Mouse (Mus musculus): Measurements from ENCODE around the gene Ascc1. TPM values are rescaled to one million over a fixed set of nuclear protein-coding genes. Genes with fewer than 3 reads are reported as not detected.
A peak's percentile ranks its signal among the peaks of the same experiment; 100 is the strongest.

The Ascc1 gene
- polyA plus RNA-seq, 1 experiment from 2014 or later, result 44.1 TPM

DNA sequence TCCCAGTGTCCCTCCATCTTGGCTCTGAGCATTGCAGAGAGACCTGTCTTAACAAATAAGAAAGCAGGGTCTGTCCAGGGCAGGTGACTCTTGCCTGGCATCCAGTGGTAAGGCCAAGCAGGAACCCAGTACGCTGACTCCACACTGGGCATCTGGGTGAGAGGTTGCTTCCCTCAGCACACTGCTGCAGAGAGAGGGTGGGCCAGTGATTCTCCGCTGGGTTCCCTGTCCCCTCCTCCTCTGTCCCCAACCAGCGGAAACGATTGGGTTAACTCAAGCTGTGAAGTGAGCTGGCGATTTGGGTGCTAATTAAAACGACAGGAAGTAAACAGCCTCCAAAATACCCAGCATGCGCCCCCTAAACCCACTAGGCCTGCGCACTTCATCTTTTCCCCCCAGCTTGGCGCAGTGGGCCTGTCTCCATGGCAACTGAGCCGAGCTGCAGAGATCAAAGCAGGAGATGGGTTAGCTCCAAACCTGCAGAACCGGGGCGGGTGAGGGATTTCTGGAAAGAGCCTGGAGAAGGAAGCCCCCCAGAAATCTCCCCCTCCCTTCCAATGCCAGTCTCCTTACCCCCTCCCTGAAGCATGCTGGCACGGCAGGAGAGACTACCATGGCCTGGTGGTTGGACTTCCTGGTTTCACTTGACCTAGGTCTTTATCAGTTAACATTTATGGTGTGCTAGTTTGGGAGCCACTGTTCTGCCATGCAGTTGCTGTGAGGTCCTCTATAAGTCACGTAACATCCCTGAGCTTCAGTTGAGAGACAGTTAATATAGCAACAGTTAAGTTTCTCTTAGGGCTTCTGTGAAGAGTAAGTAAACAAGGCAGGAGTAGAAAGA lies 113.0 kb downstream of the Ascc1 start:
- Histone ChIP-seq H3K9me3 (replicated peaks; ENCODE audit: control insufficient read depth, low read length) (no peaks in the 10 kb centered on the region), H3K4me1 (ENCODE audit: control insufficient read depth, insufficient read depth, low read length) (0 out of 2 replicates have a peak, but pooled peaks cover 3% of the 10 kb centered on the region), H3K4me2 (ENCODE audit: low read depth, low read length) (no peak overlapping the region), H3K9ac (ENCODE audit: low read length) (no peak overlapping the region), H3K27ac (ENCODE audit: low read length) (no peak overlapping the region), H3K36me3 (ENCODE audit: control insufficient read depth, insufficient read depth) (no peaks in the 10 kb centered on the region), H3K27me3 (ENCODE audit: control insufficient read depth, insufficient read depth, low read length) (peaks cover 20% of the 10 kb centered on the region), H3K4me3 (ENCODE audit: low read length) (no peak overlapping the region)
- WGBS, result 32% methylated on average over 14 of the region's 14 CpGs
- no peak for ATAC-seq (replicated peaks; ENCODE audit: extremely low read depth, insufficient read depth, low FRiP score)

DNA sequence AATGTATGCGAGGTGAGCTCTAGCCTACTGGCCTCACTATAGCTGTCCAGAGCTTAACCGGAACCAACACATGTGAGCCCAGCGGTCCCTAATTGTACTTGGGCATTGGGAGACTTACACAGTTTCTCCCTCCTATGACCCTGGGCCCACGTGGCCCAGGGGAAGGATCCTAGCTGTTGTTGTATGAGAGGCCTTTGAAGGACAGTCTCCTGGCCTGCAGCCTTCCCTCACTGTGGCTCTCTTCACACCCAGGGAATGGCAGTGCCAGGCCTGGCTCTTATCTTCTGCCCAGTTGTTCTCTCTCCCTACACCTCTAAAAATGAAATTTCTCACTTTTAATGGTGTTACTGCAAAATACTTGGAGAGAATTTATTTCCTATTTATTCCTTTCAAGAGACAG lies 114.4 kb downstream of the Ascc1 start:
- 0 out of 2 replicates have a peak, but pooled peaks cover 3% of the 10 kb centered on the region for H3K4me1 ChIP-seq (ENCODE audit: control insufficient read depth, insufficient read depth, low read length)
- no peak overlapping the region for H3K4me2 ChIP-seq (ENCODE audit: low read depth, low read length)
- H3K4me3 ChIP-seq (ENCODE audit: low read length), result no peak overlapping the region
- H3K9ac ChIP-seq (ENCODE audit: low read length), result no peak overlapping the region
- H3K27ac ChIP-seq (ENCODE audit: low read length), result no peak overlapping the region
- H3K36me3 ChIP-seq (ENCODE audit: control insufficient read depth, insufficient read depth), result no peaks in the 10 kb centered on the region
- H3K27me3 ChIP-seq (ENCODE audit: control insufficient read depth, insufficient read depth, low read length), result peaks cover 14% of the 10 kb centered on the region
- 60% methylated on average over 4 of the region's 4 CpGs for WGBS
- no peak for ATAC-seq (replicated peaks; ENCODE audit: extremely low read depth, insufficient read depth, low FRiP score)
- H3K9me3 ChIP-seq (replicated peaks; ENCODE audit: control insufficient read depth, low read length), result no peaks in the 10 kb centered on the region

DNA sequence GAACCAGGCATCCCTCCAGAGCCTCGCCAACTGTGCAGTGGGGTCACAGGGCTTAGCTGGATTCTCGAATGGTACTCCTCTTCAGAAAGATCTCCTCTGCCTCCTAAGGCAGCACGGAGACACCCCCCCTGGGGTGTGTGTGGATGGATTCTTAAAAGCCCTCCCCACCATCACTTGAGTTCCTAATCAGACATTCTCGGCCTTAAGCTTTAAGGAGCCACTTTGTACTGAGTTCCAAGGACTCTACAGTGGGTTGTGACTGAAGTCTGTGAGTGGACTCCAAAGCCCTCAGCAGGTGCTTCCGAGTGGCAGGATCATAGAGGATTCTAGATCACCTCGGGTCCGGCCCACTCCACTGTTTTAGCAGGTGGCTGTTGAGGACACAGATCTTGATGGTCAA lies 115.9 kb downstream of the Ascc1 start:
- 0 out of 2 replicates have a peak, but pooled peaks cover 3% of the 10 kb centered on the region for H3K4me1 ChIP-seq (ENCODE audit: control insufficient read depth, insufficient read depth, low read length)
- H3K4me3 ChIP-seq (ENCODE audit: low read length), result no peak overlapping the region
- H3K9ac ChIP-seq (ENCODE audit: low read length), result no peak overlapping the region
- no peaks in the 10 kb centered on the region for H3K36me3 ChIP-seq (ENCODE audit: control insufficient read depth, insufficient read depth)
- H3K4me2 ChIP-seq (ENCODE audit: low read depth, low read length), result no peak overlapping the region
- H3K27me3 ChIP-seq (ENCODE audit: control insufficient read depth, insufficient read depth, low read length), result peaks cover 13% of the 10 kb centered on the region
- no peak for ATAC-seq (replicated peaks; ENCODE audit: extremely low read depth, insufficient read depth, low FRiP score)
- WGBS, result 56% methylated on average over 7 of the region's 7 CpGs
- H3K9me3 ChIP-seq (replicated peaks; ENCODE audit: control insufficient read depth, low read length), result no peaks in the 10 kb centered on the region
- no peak overlapping the region for H3K27ac ChIP-seq (ENCODE audit: low read length)

DNA sequence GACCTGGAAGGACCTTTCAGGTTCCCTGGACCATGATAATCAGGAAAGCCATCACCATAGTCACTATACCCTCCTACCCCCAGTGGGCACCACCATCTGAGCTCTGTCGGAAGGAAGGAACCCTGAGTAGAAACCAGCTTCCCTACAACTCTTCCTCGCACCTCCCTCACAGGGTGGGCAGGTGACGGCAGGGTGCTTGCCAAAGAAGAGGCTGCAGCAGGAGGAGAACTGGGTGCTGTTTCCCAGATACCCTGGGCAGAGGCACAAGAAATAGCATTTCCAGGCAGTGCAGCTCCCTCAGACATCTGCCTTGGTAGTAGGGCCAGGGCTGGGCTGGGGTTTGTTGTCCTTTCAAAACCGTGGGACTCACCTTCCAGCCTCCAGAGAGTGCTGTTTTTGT lies 118.0 kb downstream of the Ascc1 start:
- 83% methylated on average over 4 of the region's 4 CpGs for WGBS

DNA sequence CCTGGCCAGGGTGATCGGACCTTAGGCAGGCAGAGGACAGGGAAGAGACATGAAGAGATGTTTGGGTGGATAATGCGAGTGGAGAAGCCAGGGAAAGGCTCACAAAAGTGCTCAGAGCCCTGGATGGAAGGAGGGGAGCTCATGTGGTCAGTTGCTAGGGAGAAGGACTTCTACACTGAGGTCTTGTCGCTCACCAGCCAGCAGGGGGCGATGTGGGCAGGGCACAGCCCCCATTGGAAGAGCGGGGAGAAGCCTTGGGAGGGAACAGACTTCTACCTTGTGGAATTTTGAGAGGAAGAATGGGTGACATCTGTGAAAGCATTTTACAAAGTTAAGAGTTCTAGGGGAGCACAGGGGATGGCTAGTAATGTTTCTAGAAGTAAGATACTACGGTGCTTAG lies 121.5 kb downstream of the Ascc1 start:
- H3K27ac ChIP-seq (ENCODE audit: low read length), result no peak overlapping the region
- 65% methylated on average over 6 of the region's 6 CpGs for WGBS
- no peaks in the 10 kb centered on the region for H3K36me3 ChIP-seq (ENCODE audit: control insufficient read depth, insufficient read depth)
- no peaks in the 10 kb centered on the region for H3K9me3 ChIP-seq (replicated peaks; ENCODE audit: control insufficient read depth, low read length)
- H3K4me1 ChIP-seq (ENCODE audit: control insufficient read depth, insufficient read depth, low read length), result no peaks in the 10 kb centered on the region
- no peak overlapping the region for H3K9ac ChIP-seq (ENCODE audit: low read length)
- no peak overlapping the region for H3K4me3 ChIP-seq (ENCODE audit: low read length)
- H3K4me2 ChIP-seq (ENCODE audit: low read depth, low read length), result no peak overlapping the region
- no peak for ATAC-seq (replicated peaks; ENCODE audit: extremely low read depth, insufficient read depth, low FRiP score)
- peaks cover 6% of the 10 kb centered on the region; the same call in 1 of the 2 replicates for H3K27me3 ChIP-seq (ENCODE audit: control insufficient read depth, insufficient read depth, low read length)

More for the DNA sequence above, 118.0 kb downstream of the Ascc1 start:
- H3K36me3 ChIP-seq (ENCODE audit: control insufficient read depth, insufficient read depth), result no peaks in the 10 kb centered on the region
- H3K4me2 ChIP-seq (ENCODE audit: low read depth, low read length), result no peak overlapping the region
- H3K27me3 ChIP-seq (ENCODE audit: control insufficient read depth, insufficient read depth, low read length), result peaks cover 4% of the 10 kb centered on the region; the same call in 1 of the 2 replicates
- no peak for ATAC-seq (replicated peaks; ENCODE audit: extremely low read depth, insufficient read depth, low FRiP score)
- no peak overlapping the region for H3K4me3 ChIP-seq (ENCODE audit: low read length)
- H3K4me1 ChIP-seq (ENCODE audit: control insufficient read depth, insufficient read depth, low read length), result 0 out of 2 replicates have a peak, but pooled peaks cover 3% of the 10 kb centered on the region
- H3K9me3 ChIP-seq (replicated peaks; ENCODE audit: control insufficient read depth, low read length), result no peaks in the 10 kb centered on the region
- H3K27ac ChIP-seq (ENCODE audit: low read length), result no peak overlapping the region
- no peak overlapping the region for H3K9ac ChIP-seq (ENCODE audit: low read length)

DNA sequence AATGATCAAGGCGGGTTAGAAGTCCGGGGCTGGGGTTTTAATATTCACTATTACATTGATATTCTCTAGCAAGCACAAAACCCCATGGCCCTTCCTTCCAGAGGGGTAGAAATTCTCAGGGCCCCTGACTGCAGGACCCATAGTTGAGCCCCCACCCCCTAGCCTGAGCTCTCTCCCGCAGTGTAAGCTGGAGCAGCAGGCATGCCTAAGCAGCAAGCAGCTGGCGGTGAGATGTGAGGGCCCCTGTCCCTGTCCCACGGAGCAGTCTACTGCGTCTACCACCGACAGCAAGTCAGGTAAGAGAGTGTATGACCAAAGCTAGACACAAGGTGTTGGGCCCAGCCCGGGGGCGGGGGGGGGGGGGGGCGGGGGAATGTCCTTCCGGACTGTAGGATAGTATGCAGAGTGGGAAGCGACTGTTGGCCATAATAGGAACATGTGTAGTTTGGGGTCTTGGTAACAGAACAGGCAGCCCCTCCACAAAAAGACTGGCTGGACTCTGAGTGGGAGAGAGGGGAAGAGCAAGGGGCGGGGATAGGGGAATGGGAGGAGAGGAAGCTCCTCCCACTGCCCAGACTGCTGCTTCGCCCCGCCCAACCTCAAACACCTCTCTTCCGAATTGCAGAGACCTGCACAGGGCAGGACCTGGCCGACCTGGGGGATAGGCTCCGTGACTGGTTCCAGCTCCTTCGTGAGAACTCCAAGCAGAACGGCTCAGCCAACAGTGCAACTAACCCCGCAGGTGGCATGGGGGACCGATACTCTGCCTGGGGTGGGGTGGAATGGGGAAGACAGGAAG lies 123.1 kb downstream of the Ascc1 start:
- no peaks in the 10 kb centered on the region for H3K36me3 ChIP-seq (ENCODE audit: control insufficient read depth, insufficient read depth)
- H3K9me3 ChIP-seq (replicated peaks; ENCODE audit: control insufficient read depth, low read length), result no peaks in the 10 kb centered on the region
- H3K4me1 ChIP-seq (ENCODE audit: control insufficient read depth, insufficient read depth, low read length), result no peaks in the 10 kb centered on the region
- ATAC-seq (replicated peaks; ENCODE audit: extremely low read depth, insufficient read depth, low FRiP score), result no peak
- no peak overlapping the region for H3K4me3 ChIP-seq (ENCODE audit: low read length)
- H3K27ac ChIP-seq (ENCODE audit: low read length), result no peak overlapping the region
- peaks cover 6% of the 10 kb centered on the region; the same call in 1 of the 2 replicates for H3K27me3 ChIP-seq (ENCODE audit: control insufficient read depth, insufficient read depth, low read length)
- peak overlapping the region; percentile 28; the same call in 1 of the 2 replicates for H3K4me2 ChIP-seq (ENCODE audit: low read depth, low read length)
- 21% methylated on average over 20 of the region's 22 CpGs for WGBS
- H3K9ac ChIP-seq (ENCODE audit: low read length), result no peak overlapping the region

DNA sequence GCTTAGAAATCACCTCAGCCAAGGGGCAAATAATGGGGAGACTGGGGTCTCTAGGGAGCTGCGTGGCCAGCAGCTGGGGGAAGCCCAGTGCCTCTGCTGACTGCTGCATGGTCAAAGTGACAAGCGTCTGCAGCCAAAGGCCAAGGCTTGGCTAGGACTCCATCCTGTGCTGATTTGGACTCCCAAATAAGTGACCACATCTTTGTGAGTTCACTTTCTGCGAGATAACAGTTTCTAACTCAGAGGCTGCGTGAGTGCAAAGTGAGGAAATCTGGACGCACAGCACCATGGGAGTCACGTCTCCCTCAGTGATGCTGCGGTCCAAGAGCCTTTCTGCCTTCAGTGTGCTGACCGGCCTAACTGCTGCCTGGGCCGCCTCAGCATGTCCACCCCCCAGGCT lies 125.7 kb downstream of the Ascc1 start:
- H3K4me2 ChIP-seq (ENCODE audit: low read depth, low read length), result no peak overlapping the region
- H3K36me3 ChIP-seq (ENCODE audit: control insufficient read depth, insufficient read depth), result no peaks in the 10 kb centered on the region
- no peak overlapping the region for H3K9ac ChIP-seq (ENCODE audit: low read length)
- no peak for ATAC-seq (replicated peaks; ENCODE audit: extremely low read depth, insufficient read depth, low FRiP score)
- no peak overlapping the region for H3K27ac ChIP-seq (ENCODE audit: low read length)
- no peaks in the 10 kb centered on the region for H3K9me3 ChIP-seq (replicated peaks; ENCODE audit: control insufficient read depth, low read length)
- H3K27me3 ChIP-seq (ENCODE audit: control insufficient read depth, insufficient read depth, low read length), result 0 out of 2 replicates have a peak, but pooled peaks cover 2% of the 10 kb centered on the region
- no peaks in the 10 kb centered on the region for H3K4me1 ChIP-seq (ENCODE audit: control insufficient read depth, insufficient read depth, low read length)
- H3K4me3 ChIP-seq (ENCODE audit: low read length), result no peak overlapping the region
- WGBS, result 66% methylated on average over 9 of the region's 9 CpGs

DNA sequence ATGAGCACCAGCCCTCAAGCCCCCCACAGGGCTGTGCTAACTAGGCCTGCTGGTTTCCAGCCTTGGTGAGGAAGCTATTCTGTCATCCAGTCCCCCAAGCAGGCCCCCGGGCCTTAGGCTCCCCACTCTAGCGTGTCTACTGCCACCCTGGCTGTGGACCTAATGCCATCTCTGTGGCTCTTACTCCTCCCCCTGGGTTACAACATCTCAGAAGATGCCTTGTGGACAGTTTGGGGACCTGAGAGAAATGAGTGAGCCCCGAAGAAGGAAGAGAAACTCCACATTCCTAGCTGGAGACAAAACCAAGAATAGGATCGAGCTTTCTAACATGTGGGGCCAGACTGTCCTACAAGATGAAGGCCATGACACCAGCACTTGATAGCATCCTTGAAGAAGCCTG lies 127.9 kb downstream of the Ascc1 start:
- Histone ChIP-seq H3K4me2 (ENCODE audit: low read depth, low read length) (no peak overlapping the region), H3K36me3 (ENCODE audit: control insufficient read depth, insufficient read depth) (no peaks in the 10 kb centered on the region), H3K4me1 (ENCODE audit: control insufficient read depth, insufficient read depth, low read length) (no peaks in the 10 kb centered on the region), H3K9me3 (replicated peaks; ENCODE audit: control insufficient read depth, low read length) (no peaks in the 10 kb centered on the region), H3K27ac (ENCODE audit: low read length) (no peak overlapping the region), H3K27me3 (ENCODE audit: control insufficient read depth, insufficient read depth, low read length) (peaks cover 2% of the 10 kb centered on the region; the same call in 1 of the 2 replicates), H3K9ac (ENCODE audit: low read length) (no peak overlapping the region), H3K4me3 (ENCODE audit: low read length) (no peak overlapping the region)
- no peak for ATAC-seq (replicated peaks; ENCODE audit: extremely low read depth, insufficient read depth, low FRiP score)
- 75% methylated on average over 4 of the region's 4 CpGs for WGBS

DNA sequence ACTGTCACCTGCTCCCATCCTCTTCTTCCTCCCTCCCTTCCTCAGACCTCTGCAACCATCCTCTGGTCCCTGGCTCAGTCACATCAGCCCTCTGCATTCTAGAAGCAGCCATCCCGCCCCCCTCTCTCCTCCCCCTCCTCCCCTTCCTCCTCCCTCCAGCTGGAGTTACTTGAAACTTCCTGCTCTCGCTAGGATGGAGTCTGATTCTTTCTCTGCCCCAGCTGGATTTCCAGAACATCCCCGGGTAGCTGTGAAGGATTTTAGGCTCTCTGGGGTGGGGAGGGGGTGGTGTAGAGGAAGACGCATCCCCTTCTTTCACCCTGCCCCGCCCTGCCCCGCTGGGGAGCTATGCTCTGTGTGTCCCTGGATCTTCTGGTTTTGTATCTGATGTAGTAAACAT lies 130.9 kb downstream of the Ascc1 start:
- Histone ChIP-seq H3K27me3 (ENCODE audit: control insufficient read depth, insufficient read depth, low read length) (no peaks in the 10 kb centered on the region; the same call in 1 of the 2 replicates), H3K9ac (ENCODE audit: low read length) (no peak overlapping the region), H3K4me1 (ENCODE audit: control insufficient read depth, insufficient read depth, low read length) (no peaks in the 10 kb centered on the region), H3K27ac (ENCODE audit: low read length) (no peak overlapping the region), H3K4me2 (ENCODE audit: low read depth, low read length) (no peak overlapping the region), H3K9me3 (replicated peaks; ENCODE audit: control insufficient read depth, low read length) (no peaks in the 10 kb centered on the region), H3K4me3 (ENCODE audit: low read length) (no peak overlapping the region), H3K36me3 (ENCODE audit: control insufficient read depth, insufficient read depth) (no peaks in the 10 kb centered on the region)
- no peak for ATAC-seq (replicated peaks; ENCODE audit: extremely low read depth, insufficient read depth, low FRiP score)
- 37% methylated on average over 5 of the region's 6 CpGs for WGBS
